Mouse (Mus musculus) right cerebral cortex, postnatal 4 days (tissue): ENCODE data around the gene Ptov1.

Experiments
- DNase-seq: peaks from one replicate; pipeline ENCODE4 v3.0.0-alpha.2; 2022

Ptov1 gene

DNA sequence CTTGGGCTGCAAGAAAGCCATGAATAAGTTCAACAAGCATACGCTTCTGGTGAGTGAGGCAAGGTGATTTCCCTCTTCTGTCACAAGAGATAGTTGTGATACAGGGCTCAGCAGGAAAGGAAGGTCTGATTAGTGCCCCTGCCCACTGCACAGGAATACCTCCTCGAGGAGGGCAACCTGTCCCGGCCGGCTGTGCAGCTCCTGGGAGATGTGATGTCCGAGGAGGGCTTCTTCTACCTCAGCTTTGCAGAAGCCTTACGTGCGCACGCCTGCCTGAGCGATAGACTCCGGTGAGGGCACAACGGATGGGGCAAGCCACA is 30.5 kb downstream of the Ptov1 start:
- DNase-seq: no peak

DNA sequence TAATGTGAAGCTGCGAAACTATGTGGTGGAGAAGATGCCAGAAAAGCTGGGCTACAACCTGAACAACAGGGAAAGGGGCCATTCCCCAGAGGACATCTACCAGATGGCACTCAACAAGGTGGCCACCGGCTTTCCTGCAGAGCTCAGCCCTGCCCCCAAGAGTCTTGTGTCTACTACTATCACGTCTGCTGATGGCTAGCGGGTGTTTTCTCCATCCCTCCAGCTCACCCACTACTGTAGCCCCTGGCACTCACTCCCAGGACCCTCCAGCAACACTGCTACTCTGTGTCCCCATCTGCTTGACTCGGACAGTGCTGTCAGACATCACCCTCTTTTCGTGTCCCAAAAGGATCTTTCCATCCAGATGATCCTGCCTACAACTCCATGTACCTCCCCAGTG is 31.5 kb downstream of the Ptov1 start:
- DNase-seq: no peak

DNA sequence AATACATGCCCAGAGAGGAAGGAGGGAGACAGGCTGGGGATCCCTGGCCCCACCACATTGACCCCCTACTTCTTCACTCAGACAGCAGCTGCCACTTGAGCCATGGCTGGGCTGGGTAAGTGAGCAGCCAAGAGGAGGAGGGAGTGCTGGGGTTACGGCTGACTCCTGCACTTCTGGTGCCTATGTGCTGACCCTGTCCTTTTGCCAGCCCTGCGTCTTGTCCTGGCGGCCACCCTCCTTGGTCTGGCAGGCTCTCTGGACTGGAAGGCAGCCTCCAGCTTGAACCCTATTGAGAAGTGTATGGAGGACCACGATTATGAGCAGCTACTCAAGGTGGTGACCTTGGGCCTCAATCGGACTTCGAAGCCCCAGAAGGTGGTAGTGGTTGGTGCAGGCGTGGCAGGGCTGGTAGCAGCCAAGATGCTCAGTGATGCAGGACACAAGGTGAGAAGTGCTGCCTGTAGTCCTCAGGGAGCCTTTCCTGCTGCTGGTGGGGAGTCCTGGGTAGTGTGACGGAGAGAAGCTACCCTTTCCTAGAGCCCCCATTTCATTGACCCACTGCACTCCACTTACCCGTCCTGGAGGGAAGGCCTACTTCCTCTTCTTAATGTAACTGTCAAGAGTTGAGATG is 33.0 kb downstream of the Ptov1 start:
- DNase-seq: no peak

DNA sequence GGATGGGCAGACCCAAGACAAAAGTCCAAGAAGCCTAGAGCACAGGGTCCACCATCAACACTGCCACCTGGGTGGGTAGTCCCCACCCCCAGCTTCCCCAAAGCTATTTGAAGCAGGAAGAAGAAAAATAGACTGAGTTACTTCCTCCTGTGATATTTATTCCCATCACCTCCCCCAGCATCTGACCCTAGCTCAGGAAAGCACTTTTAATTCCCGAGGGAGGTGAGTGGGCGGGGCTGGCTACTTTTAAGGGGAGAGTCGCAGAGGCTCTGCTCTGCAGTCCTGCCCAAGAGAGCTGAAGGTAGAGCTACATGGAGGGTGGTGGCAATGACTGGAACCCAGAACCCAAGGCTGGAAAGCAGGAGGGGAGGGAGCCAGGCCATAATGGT is 33.6 kb downstream of the Ptov1 start:
- DNase-seq: no peak

DNA sequence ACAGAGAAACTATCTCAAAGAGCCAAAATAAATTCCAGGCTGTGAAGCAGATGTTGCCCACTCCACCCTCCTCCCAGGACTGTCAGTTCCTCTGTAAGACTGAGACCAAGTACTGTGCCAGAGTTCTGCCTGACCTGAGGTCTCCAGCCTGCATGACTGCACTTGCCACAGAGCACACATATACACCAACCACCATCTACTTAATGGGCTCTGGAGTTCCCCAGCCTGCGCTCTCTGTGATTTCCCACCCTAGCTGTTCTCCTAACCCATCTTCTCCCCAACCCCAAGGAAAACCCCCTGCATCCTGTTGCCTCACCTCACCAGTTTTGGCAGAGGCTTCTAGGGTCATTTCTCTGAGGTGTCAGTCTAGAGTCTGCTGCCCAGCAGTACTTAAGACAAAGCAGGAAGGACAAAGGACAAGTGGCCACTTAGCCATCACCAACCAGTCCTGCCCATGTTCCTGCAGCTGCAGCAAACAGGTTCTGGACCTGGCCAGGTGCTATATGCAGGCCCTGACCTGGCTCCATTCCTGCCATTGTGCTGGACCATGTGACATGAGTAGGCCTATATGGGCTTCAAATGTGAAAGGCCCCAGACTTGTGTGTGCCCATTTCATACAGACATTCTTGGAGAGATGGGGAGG is 34.1 kb downstream of the Ptov1 start:
- no peak for DNase-seq

DNA sequence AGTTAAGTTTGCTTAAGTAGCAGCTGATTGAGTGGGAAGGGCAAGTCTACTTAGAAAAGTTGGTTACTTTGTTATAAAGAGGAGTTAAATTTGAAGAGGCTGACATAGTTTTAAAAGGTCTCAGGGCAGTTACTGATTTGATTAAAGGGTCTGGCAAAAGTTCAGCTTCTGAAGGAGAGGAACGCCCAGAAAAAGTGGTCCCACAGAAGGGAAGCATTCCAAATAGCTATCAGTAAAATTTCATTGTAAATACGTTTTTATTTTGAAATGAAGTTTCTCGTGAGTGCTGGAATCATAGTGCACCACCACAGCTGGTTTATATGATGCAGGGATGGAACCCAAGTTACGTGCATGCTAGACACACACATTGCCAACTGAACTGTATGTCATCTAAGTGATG is 36.8 kb downstream of the Ptov1 start:
- no peak for DNase-seq

DNA sequence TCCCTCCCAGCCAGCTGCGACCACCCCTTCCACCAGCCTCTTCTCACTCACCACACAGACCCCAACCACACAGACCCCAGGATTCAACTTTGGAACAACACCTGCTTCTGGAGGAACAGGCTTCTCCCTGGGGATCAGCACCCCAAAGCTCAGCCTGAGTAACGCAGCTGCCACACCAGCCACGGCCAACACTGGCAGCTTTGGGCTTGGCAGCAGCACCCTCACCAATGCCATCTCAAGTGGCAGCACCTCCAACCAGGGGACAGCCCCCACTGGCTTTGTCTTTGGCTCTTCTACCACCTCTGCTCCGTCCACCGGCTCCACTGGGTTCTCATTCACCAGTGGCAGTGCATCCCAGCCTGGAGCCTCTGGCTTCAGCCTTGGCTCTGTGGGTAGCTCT is 40.9 kb downstream of the Ptov1 start:
- DNase-seq: no peak

DNA sequence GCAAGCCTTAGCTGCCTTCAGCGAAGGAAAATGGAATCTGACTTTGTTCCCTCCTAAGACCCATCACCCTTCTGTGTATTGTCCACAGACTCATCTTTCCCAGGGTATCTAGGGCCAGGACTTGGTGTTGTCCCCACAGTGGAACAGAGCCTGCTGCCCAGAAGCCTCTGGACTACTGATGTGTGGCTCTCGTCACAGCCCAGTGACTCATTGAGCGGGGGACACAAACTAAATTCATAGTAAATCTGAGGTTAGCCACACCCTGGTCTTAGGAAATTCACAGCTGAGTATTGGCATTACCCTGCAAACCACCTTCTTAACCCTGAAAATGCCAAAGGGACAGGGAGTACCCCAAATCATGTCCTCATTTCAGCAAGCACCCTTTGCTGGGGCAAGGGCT is 42.8 kb downstream of the Ptov1 start:
- no peak for DNase-seq

DNA sequence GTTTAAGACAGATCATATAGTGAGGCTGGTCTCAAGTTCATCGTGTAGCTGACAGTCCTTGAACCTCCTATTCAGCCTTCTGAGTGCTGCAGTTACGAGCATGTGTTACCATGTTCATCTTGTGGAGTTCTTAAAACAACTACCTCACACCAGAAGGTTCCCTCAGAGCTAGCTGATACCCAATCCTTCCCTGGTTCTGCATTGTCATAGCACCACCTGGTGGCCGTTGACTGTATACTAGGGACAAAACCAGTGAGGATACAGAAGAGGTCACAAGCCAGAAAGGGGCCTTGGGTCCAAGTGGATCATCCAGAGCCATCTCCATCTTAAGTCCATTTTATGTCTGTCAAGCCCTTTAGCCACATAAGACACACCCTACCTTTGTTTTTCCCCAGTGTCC is 44.7 kb downstream of the Ptov1 start:
- DNase-seq: peak; percentile 87

DNA sequence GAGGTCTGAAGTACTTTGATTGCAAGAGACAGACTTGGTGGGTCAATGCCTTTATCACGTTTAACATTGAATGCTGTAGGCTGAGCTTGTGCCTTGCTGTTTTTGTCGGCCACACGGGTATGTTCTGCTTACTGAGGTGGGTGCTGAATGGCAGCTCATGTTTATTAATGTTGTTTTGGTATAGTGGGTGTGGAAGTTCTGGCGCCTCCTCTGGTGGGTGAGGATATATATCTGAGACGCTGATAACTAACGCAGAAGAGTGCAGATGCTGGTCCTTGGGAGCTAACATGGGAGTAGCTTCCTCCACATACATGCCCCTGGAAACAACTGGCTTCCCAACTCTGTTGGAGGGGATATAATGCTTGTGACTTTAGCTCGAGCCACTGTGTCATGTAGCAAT is 46.2 kb downstream of the Ptov1 start:
- DNase-seq: no peak

DNA sequence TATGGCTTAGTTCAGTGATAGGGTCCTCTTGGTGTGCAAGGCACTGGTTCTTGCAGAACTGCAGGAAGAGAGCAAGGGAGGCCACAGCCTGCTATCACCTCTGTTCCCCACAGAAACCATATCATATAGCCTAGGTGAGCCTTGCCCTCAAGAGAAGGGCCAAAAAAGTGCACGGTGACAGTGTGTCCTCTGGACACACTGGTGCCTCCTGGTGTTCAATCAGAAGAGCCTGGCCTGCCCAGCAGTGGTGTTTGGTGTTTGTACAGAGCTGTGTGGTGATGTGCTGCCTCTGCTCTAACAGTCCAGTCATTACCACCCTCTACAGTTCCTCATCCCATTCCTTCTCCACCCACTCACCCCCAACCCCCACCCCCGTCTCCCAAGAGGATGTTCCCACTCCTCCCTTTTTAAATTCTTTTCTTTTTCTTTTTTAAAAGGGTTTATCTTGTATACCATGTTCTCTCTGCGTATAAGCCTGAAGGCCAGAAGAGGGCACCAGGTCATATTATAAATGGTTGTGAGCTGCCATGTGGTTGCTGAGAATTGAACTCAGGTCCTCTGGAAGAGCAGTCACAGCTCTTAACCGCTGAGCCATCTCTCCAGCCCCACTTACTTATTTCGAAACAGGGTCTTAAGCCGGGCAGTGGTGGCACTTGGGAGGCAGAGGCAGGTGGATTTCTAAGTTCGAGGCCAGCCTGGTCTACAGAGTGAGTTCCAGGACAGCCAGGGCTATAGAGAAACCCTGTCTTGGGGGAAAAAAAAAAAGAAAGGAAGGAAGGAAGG is 47.7 kb downstream of the Ptov1 start:
- DNase-seq: peak; percentile 0

DNA sequence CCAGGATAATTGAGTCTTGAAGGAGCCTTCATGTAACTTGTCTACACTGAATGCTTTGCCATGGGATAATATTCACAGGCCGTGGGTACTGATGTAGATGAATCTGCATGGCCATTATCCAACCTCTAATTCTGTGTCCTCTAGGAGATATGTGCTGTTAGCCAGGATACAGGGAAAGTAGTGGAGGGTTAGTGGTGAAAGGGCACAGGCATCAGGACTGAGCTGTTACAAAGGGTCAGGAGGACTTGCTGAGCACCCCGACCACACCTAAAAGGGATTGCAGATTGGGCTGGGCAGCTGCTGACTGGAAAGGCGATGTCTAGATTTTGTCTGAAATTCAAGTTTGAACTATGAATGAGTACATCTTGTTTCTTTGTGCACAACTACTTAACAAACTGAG is 49.1 kb downstream of the Ptov1 start:
- peak; percentile 0 for DNase-seq

DNA sequence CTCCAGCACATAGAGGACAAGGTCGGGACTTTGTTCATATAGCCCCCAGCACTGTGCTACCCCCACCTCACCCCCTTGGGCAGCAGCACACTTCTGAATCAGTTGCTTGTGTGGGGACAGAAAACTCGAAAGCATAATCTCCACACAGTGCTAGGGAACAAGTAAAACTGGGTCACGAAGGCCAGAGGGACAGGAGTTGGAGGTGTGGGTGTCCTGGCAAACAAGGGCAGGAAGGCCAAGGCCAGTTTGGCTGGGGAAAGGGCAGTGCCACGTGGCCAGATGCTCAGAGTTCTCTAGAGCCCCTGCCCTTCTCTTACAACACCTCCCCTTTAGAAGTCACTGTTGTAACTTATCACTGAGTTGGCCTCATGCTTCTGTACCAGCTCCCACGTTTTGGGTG is 49.7 kb downstream of the Ptov1 start:
- DNase-seq: no peak

DNA sequence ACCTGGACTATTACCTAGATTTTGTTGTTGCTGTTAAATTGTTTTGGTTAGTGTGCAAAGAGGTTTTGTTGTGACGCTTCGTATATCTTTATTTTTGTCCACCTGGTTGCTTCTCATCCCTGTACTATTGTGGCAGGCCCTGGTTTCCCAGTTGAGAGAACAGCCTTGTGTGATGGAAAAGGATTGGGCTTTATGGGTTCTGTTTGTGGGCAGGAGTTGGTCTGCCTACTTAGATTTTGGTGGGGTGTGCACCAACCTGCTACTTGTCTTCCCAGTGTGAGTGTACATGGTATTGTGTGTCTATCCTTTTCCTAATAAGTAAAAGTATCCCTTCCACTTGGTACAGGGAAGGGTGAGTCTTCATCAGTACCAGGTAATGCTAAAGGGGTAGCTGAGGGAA is 50.2 kb downstream of the Ptov1 start:
- DNase-seq: no peak

DNA sequence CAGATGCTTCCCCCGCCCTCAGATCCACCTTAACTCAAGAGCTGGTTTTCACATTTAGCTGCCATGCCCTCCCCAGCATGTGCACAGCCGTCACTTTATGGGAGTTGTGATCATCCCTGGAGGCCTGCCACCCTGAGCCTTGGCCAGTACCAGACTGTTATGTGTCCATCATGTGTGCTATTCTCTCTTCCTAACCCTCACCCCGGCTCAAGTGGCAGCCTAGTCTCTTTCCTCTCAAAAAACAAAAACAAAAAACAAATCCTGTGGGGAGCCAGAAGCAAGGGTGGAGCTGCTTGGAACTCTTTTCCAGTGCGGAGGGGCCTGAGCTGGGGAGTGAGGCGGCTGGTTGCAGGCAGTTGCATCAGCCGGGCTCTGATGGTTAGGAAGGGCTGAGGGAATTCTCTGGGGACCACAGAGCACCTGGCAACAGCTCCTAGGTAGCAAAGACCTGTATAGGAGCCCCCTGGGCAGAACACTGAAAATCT is 50.8 kb downstream of the Ptov1 start:
- peak; percentile 42 for DNase-seq

DNA sequence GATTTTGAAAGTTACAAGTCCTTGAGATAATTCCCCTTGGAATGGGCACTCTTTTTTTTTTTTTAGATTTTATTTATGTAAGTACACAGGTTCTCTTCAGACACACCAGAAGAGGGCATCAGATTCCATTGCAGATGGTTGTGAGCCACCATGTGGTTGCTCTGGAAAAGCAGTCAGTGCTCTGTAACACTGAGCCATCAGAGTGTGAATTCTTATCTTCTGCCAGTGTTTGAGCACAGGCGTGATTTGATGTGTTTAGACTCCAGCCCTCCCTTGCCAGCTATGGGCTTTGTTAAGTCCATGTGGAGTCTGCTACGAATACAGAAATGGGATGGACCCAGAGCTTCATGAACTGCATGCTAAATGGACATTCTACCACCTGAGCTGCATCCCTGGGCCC is 51.4 kb downstream of the Ptov1 start:
- no peak for DNase-seq

DNA sequence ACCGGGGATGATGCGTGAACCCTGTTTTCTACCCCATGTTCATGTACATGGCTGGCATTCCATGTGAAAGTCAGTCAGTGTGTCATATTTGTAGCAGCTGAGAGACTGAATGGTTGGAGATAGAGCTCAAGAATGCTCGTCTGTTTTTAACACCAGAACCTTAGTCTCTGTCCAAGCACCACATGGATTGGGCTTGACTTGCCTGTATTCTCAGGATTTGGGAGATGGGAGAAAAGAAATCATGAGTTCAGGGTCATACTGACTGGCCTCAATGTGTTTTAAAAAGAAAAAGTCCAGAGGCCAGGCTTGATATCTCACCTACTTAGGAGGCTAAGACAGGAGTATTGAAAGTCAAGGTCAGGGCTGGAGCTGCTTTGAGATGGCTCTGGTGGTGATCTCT is 52.1 kb downstream of the Ptov1 start:
- DNase-seq: no peak

DNA sequence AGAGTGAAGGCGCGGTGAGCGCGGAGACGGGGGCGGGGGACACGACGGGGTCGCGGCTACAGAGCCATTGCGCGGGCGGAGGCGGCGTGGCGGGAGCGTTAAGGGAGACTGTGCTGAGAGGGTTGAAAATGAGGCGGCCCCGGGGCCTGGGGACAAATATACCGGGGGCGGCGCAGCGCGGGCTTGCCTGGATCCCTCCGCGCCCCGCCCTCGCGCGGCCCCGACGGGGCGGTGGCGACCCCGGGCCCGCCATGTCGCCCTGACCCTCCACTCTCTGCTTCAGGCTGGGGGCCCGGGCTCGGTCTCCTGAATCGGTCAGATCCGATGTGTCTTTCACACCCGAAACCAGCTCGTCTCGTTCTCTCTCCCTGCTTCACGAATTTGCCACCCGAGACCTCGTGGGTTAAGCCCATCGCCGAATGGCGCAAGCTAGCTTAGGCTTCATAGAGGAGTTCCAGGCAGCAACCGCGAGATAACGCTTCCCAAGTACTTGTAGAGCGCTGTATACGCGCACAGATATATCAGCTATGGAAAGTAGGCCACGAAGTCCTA is 53.0 kb downstream of the Ptov1 start, which contains the start of gene Atf5:
TSS of gene Atf5 (minus strand) at position 189 of the 552 bp plus-strand sequence.
- peak; percentile 68 for DNase-seq

DNA sequence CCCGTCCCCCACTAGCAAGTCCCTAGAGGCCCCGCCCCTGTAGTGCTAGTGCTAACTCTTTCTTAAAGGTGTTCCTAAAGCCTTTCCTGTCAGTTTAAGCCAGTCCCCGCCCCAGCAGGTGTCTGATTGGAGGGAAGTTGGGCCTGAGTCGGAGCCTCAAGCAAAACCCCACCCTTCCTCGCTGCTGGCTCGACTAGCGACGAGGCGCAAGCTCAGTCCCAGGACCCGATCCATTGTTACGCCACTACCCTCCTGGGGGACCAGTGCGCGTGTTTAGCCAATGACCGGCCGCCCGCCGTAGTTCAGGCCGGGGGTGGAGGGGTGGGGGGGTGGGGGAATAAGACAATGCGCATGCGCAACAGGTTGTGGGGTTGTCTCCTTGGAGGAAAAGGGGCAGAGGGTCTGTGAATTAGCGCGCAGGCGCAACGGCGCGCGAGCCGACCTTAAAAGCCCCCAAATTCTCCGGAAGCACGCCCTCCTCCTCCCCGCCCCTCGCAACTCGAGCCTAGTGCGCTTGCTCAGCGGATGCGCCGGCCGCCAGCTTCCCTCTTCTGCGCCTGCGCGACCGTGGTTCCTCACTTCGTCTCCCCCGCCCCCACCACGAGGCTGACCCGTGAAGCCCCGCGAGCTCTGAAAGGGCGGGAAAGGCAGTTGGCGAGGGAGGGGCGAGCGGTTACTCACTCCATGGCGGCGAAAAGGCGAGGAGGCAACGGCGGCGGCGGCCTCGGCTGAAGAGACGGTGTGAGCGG is 53.7 kb downstream of the Ptov1 start, which contains the start of the genes Nup62 and Il4i1:
TSS of gene Nup62 (plus strand) at position 368 of the 749 bp plus-strand sequence.
TSS of gene Il4i1 (plus strand) at position 667 of the 749 bp plus-strand sequence.
- DNase-seq: peak; percentile 100

DNA sequence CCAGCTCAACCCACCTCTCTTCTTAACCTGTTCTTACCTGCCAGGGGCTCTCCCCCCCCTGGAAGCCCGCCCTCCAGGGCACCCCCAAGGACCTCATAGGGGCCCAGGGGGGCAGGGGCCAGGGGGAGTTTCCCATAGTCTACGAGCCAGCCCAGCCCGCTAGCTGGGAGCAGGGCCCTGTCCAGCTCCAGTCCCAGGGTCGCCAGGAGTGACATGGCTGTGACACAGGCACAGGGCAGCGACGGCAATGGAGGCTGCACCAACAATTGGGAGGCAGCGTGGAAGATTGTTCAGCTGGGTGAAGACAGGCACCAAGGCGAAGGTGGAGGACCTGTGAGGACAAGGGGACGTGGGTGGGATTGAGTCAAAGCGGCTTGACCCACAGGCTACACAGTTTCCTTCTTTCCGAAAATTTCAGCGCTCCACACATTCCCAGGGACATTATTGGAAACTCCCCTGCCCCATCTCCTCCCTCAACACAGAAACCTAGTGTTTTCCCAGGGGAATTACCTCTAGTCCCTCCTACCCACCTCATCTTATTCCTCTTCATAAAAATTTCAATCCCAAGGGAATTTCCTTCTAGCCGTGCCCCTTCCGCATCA is 54.5 kb downstream of the Ptov1 start:
- no peak for DNase-seq

DNA sequence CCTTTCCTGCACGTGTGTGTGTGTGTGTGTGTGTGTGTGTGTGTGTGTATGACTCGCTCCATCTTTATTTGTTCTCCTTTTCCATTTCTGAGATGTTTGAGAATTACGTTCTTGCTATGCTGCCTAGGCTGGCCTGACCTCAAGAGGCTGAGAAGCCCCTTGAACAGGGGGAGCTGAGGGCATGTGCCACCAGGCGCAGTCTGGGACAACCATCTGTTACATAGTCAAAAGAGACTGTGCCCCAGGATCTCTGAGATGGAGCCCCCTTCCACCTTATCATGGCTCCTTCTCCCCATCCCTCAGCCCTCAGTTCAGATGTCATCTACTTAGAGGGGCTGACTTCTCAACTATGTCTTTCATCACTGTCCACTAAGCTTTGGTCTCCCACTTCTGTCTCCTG is 55.2 kb downstream of the Ptov1 start:
- no peak for DNase-seq

DNA sequence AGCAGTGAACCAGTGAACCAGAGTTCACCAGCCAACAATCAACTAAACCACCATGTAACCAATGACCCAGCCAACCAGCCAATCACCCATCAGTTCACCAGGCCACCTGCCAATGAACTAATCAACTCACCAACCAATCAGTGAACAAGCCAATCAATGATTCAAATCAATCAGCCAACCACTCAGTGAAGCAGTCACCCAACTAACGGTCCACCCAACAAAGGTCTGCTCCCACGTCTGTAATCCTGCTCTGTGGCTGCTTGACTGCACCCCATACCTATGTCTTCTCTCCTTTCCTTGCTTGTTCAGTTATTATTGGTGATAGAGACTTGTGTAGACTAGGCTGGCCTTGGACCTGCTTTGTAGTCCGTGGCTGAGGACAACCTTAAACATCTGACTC is 55.6 kb downstream of the Ptov1 start:
- no peak for DNase-seq
